Mouse (Mus musculus) bone marrow macrophage, adult 2 months (primary cell): ENCODE results near the gene Slc35g1. TPM values are rescaled to one million over a fixed set of nuclear protein-coding genes. Genes with fewer than 3 reads are reported as not detected.

Experiments used
- H3K27ac ChIP-seq: 2 replicates; pipeline ENCODE4 v1.5.1; 2012; ENCODE audit warnings: low read depth, low read length; ENCODE audit not compliant: insufficient read depth
- H3K4me1 ChIP-seq: 2 replicates; pipeline ENCODE4 v1.6.1; 2012; ENCODE audit warnings: low read length; ENCODE audit not compliant: control insufficient read depth, insufficient read depth
- H3K4me3 ChIP-seq: 2 replicates; pipeline ENCODE4 v1.5.1; 2012; ENCODE audit warnings: mild to moderate bottlenecking, low read length, moderate library complexity; ENCODE audit not compliant: insufficient read depth
- CTCF ChIP-seq: IDR thresholded peaks from 2 replicates; pipeline ENCODE4 v1.5.1; 2012; ENCODE audit warnings: low read depth, mild to moderate bottlenecking, low read length, moderate library complexity
- POLR2A ChIP-seq: IDR thresholded peaks from 2 replicates; pipeline ENCODE4 v1.6.1; 2012; ENCODE audit warnings: mild to moderate bottlenecking, low read depth, low read length, borderline replicate concordance
- polyA plus RNA-seq: library from polyadenylated mRNA; stranded (reverse); fragments of >200 nt; gene quantifications from 2 replicates; pipeline ENCODE4 v1.2.4, GENCODE M21; 2012; ENCODE audit not compliant: missing spikeins, insufficient read depth, insufficient read length

Slc35g1 gene
- polyA plus RNA-seq, 1 experiment, result 5.7 TPM

DNA sequence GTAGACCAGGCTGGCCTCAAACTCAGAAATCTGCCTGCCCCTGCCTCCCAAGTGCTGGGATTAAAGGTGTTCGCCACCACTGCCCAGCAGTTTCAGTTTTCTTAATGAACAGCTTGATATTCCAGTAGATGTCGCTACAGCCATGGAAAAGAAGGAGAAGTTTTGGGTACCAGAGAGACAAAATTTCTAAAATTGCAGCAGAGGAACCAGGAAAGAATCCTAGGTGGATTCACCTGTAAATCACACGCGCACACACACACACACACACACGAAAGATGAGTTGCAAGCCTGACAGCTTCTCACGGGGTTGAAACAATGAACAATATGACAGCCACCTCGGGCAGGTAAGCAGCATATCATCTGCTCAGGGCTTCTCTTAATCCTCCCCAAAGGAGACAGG lies 28.1 kb downstream of the Slc35g1 start:
- TF ChIP-seq CTCF, result no peak
- no peak for TF ChIP-seq POLR2A
- no peak overlapping the region for H3K4me3 ChIP-seq
- no peaks in the 10 kb centered on the region for H3K4me1 ChIP-seq
- no peak overlapping the region for H3K27ac ChIP-seq

DNA sequence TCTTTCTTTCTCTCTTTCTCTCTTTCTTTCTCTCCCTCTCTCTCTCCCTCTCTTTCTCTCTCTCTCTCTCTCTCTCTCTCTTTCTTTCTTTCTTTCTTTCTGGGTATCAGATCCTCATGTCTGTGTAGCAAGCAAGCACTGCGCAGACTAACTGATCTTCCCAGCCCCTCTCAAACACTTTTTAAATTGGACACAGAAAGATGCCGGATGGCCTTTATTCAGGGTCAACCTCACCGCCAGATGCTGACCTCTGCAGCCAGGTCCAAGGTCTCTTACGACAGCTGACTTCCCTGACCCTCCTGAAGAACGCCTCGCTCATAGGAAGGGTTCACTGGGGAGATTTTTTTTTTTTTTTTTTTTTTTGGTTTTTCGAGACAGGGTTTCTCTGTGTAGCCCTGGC lies 28.8 kb downstream of the Slc35g1 start:
- no peak for TF ChIP-seq POLR2A
- TF ChIP-seq CTCF, result no peak
- Histone ChIP-seq H3K4me1 (no peaks in the 10 kb centered on the region; the same call in 1 of the 2 replicates), H3K27ac (no peak overlapping the region), H3K4me3 (no peak overlapping the region)

DNA sequence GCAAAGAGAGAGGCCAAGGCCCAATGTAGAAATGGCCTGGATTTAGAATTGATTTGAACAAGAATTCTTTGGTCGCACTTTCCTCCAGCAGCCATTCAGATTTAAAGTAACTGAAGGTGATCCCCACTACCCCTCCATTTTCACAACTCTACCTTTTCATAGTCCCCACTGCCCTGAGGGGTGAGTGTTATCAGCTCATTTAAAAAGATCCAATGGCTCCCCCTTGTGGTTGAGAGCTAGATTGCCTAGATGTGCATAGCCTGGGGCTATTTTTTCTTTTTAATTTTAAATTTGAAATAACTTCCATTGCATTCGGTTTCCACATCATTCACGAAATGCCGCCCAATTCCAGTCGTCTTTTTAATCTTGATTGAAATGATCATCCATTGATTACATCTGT lies 33.5 kb downstream of the Slc35g1 start:
- no peaks in the 10 kb centered on the region; the same call in 1 of the 2 replicates for H3K4me1 ChIP-seq
- no peak for TF ChIP-seq CTCF
- no peak overlapping the region for H3K4me3 ChIP-seq
- H3K27ac ChIP-seq, result no peak overlapping the region

DNA sequence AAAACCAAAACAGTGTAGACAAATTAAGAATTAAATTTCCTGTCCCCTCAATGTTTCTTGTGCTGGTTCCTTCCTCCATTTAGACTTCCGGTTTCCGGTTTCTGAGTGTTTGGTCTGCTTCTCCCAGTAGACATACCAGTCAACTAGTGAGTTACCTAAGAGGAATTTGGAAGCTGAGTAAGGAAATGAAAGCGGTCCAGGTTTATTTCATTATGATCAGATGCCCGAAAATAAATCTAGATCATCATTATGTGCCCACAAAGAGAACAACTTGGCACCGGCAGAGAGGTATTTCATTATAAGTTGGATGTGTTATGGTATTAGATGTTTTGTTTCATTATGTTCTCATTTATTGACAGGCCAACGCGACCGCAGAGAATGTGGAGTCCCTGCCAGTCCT lies 34.7 kb downstream of the Slc35g1 start:
- no peak overlapping the region for H3K4me3 ChIP-seq
- no peaks in the 10 kb centered on the region; the same call in 1 of the 2 replicates for H3K4me1 ChIP-seq
- H3K27ac ChIP-seq, result no peak overlapping the region
- no peak for TF ChIP-seq POLR2A
- TF ChIP-seq CTCF, result no peak

DNA sequence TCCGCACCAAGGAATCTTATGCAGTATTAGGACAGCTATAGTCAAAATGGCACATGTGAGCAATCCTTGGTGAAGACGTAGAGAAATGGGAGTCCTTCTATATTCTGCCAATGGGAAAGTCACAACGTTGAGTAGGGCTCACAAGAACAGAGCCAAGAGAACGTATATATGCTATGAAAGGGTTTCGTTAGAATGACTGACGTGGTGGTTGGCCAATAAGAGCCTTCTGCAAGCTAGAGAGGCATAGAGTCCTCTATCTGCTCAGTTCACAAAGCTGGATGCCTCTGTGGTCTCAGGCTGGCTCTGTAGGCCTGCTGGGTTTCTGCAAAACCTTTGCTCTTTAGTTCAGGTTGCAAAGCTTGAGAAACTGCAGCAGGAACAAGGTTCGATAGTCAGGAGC lies 35.5 kb downstream of the Slc35g1 start:
- Histone ChIP-seq H3K4me3 (no peak overlapping the region), H3K4me1 (no peaks in the 10 kb centered on the region; the same call in 1 of the 2 replicates), H3K27ac (no peak overlapping the region)
- TF ChIP-seq POLR2A (no peak), CTCF (no peak)

DNA sequence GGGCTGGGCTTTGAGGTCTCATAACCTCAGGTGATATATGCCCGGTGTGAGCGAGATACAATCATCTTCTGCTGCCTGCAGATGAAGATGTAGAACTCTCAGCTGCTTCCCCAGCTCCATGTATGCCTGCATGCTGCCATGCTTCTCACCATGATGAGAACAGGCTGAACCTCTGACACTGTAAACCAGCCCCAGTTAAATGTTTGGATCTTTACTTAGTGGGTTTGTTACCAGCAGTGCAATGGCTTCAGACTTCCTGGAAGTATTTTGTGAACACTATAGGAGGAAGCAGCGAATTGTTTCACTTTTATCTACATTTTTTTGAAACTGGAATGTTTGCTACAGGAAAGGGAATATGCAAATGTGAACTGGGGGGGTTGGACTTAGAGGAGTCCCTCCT lies 36.2 kb downstream of the Slc35g1 start:
- no peak overlapping the region for H3K4me3 ChIP-seq
- no peak overlapping the region for H3K27ac ChIP-seq
- no peak for TF ChIP-seq CTCF
- TF ChIP-seq POLR2A, result no peak
- H3K4me1 ChIP-seq, result no peaks in the 10 kb centered on the region; the same call in 1 of the 2 replicates

DNA sequence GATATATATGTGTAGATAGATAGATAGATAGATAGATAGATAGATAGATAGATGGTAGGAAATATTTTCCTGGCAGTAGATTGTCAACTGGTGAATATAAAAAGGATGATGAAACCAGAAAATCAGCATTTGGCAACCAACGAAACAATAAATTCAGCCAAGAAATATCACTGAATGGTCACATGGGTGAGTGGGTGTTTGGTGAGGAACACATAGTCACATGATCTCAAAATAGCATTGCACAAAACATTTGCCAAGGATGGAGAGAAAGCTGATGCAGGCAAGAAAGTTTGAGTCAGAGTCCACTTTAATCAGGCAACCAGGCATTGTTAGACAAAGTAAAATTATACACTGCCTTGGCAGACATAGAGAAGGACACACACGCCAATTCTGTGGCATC lies 37.6 kb downstream of the Slc35g1 start:
- H3K27ac ChIP-seq, result no peak overlapping the region
- no peaks in the 10 kb centered on the region; the same call in 1 of the 2 replicates for H3K4me1 ChIP-seq
- H3K4me3 ChIP-seq, result no peak overlapping the region
- no peak for TF ChIP-seq POLR2A
- no peak for TF ChIP-seq CTCF

DNA sequence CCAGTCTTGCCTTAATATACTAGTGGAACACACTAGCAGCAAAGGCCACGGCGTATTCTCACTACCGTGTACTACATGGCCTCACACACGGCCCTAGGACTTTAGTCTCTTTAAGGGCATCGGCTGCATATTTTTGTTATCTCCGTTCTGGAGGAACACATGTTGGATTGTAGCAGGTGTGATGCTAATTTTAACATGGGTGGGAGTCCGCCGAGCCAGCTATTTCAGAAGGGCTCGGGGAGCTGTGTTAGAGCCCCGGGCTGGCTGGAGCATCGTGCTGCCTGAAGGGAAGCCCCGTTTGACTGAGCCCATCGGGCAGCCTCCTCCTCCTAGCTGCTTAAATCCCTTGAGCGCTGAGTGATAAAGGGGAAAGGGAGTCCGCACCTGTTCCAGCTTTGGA lies 39.4 kb downstream of the Slc35g1 start:
- H3K27ac ChIP-seq, result no peak overlapping the region
- H3K4me3 ChIP-seq, result no peak overlapping the region
- H3K4me1 ChIP-seq, result no peaks in the 10 kb centered on the region
- TF ChIP-seq CTCF (no peak), POLR2A (no peak)

DNA sequence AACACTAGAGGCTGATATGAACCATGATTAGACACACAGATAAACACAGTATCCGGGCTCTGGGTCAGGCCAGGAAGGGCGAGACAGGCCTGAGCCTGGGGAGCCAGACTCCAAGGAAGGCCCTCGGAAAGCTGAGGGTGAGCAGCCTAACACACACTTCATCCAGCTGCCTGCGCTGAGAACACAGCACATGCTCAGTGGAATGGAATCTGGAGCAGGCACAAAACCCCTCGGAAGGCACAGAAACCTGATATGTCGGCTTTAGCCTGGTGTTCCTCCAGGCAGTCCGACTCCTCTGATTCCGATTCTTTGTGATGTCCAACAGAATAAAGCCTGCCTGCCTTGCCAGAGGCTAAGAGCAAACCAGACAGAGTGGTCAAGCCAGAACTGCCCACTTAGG lies 46.1 kb downstream of the Slc35g1 start:
- TF ChIP-seq POLR2A (no peak), CTCF (no peak)
- Histone ChIP-seq H3K4me3 (no peak overlapping the region), H3K27ac (no peak overlapping the region)

DNA sequence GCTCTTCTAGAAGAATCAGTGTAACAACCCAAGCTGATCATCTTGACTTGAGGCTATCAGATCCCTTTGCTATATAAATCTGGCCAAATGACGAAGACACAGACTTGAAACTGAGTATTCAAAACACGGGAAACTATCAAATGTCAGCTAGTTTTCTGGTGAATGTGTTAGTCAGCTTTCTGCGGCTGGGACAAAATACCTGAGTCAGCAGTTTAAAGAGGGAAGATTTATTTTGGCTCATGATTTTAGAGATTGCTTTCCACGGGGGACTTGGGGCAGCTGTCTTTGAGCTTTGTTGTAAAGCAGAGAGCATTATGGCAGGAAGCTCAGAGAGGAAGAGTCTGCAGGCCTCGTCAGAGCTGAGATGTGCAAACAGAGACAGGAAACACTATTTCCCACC lies 50.0 kb downstream of the Slc35g1 start:
- no peak for TF ChIP-seq CTCF
- no peak for TF ChIP-seq POLR2A
- Histone ChIP-seq H3K4me3 (no peak overlapping the region), H3K27ac (no peak overlapping the region), H3K4me1 (no peaks in the 10 kb centered on the region)

More for the DNA sequence above, 46.1 kb downstream of the Slc35g1 start:
- H3K4me1 ChIP-seq, result no peaks in the 10 kb centered on the region

Other genes with a start within 250 kb of the Slc35g1 start
- 12.1 and 15.3 TPM in 2 replicates for gene Fra10ac1, start 171.8 kb upstream of the Slc35g1 start, polyA plus RNA-seq
- gene Lgi1, start 131.4 kb upstream of the Slc35g1 start, polyA plus RNA-seq, result 1.2 and 3.0 TPM in 2 replicates
- not detected in 2 replicates for gene Plce1, start 85.1 kb downstream of the Slc35g1 start, polyA plus RNA-seq